Mouse (Mus musculus) heart, embryonic 13.5 days (tissue): ENCODE results near the gene Znfx1. TPM values are rescaled to one million over a fixed set of nuclear protein-coding genes. Genes with fewer than 3 reads are reported as not detected.

Experiments
- ATAC-seq: fragments of 200-750 bp; cut with Nextera tagmentation; 2 replicates; pipeline ENCODE4 v1.8.0; 2017; ENCODE audit warnings: moderate TSS enrichment; ENCODE audit not compliant: insufficient number of reproducible peaks, low FRiP score, low TSS enrichment; ENCODE audit errors: extremely low read depth
- H3K27ac ChIP-seq: fragments of 300-500 bp; sonication (generic); replicated peaks from 2 replicates; pipeline ENCODE4 v1.5.1; 2015; ENCODE audit warnings: moderate library complexity, mild to moderate bottlenecking, inconsistent platforms
- H3K27me3 ChIP-seq: fragments of 300-500 bp; sonication (generic); replicated peaks from 2 replicates; pipeline ENCODE4 v1.6.1; 2015; ENCODE audit warnings: mild to moderate bottlenecking, inconsistent platforms
- H3K36me3 ChIP-seq: fragments of 300-500 bp; sonication (generic); 2 replicates; pipeline ENCODE4 v1.6.1; 2015; ENCODE audit warnings: mild to moderate bottlenecking, inconsistent platforms
- H3K4me1 ChIP-seq: fragments of 300-500 bp; sonication (generic); 2 replicates; pipeline ENCODE4 v1.6.1; 2015; ENCODE audit warnings: inconsistent platforms
- H3K4me2 ChIP-seq: fragments of 300-500 bp; sonication (generic); 2 replicates; pipeline ENCODE4 v1.6.1; 2015; ENCODE audit warnings: inconsistent platforms, mild to moderate bottlenecking, moderate library complexity
- H3K4me3 ChIP-seq: fragments of 300-500 bp; sonication (generic); 2 replicates; pipeline ENCODE4 v1.5.1; 2015; ENCODE audit warnings: moderate library complexity, mild to moderate bottlenecking, inconsistent platforms
- H3K9ac ChIP-seq: fragments of 300-500 bp; sonication (generic); 2 replicates; pipeline ENCODE4 v1.6.1; 2015; ENCODE audit warnings: inconsistent platforms, mild to moderate bottlenecking, moderate library complexity
- H3K9me3 ChIP-seq: fragments of 300-500 bp; sonication (generic); 2 replicates; pipeline ENCODE4 v1.6.1; 2016; ENCODE audit warnings: inconsistent platforms
- WGBS: fragments of 180-500 bp; shearing (Covaris S2); methylation state at CpG from one replicate; pipeline ENCODE4 v1.1.7; 2015; ENCODE audit warnings: mixed read lengths; 5-methylcytosine and 5-hydroxymethylcytosine counted together
- polyA plus RNA-seq: library from polyadenylated mRNA; unstranded; fragments of >200 nt; fragmentation: Nextera tagmentation; extraction: Ambion mirVana; gene quantifications from 2 replicates; pipeline ENCODE4 v1.2.1, GENCODE M21; 2015

Gene Znfx1
- polyA plus RNA-seq, 1 experiment from 2014 or later: 5.1 TPM

- H3K4me3 ChIP-seq: no peak overlapping the region; the same call in 1 of the 2 replicates
- peak overlapping the region; percentile 69 for H3K9ac ChIP-seq
- H3K36me3 ChIP-seq: peaks cover 54% of the 10 kb centered on the region
- H3K27ac ChIP-seq: no peak overlapping the region
- H3K4me2 ChIP-seq: peak overlapping the region; percentile 87; the same call in 1 of the 2 replicates
- no peaks in the 10 kb centered on the region for H3K9me3 ChIP-seq
- WGBS: 68% methylated on average over 12 of the region's 12 CpGs
- H3K4me1 ChIP-seq: peaks cover 34% of the 10 kb centered on the region
- H3K27me3 ChIP-seq: no peaks in the 10 kb centered on the region
- ATAC-seq: no peak
Measured at GRCm38 (mm10) chr2:167059960-167060359, 2.9 kb downstream of the Znfx1 start.

DNA sequence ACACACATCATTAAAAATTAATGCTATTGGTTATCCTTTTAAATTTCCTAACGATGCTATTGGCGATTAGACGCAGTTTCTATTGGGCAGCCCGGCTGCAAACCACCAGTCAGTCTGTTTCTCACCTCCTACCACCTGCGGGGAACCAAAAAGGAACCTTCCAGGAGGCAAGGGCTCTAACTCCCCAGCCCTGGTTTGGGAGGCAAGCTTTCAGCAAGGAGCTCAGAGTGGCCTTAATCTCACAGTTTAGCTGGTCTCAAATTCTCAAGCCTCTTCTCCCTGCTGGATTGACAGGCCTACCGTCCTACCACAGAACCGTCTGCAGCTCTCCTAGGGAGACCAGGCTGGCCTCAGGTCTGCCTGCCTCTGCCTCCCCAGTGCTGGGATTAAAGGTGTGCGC lies 3.3 kb downstream of the Znfx1 start:
- 56% methylated on average over 8 of the region's 8 CpGs for WGBS
- Histone ChIP-seq H3K27ac (no peak overlapping the region), H3K9me3 (no peaks in the 10 kb centered on the region), H3K9ac (peak overlapping the region; percentile 69; the same call in 1 of the 2 replicates), H3K36me3 (peaks cover 54% of the 10 kb centered on the region), H3K4me3 (no peak overlapping the region), H3K4me1 (peaks cover 30% of the 10 kb centered on the region), H3K27me3 (no peaks in the 10 kb centered on the region), H3K4me2 (0 out of 2 replicates have a peak overlapping the region, but pooled peaks have one; percentile 87)
- ATAC-seq: no peak

GRCm38 (mm10) chr2:167058814-167059387 lies 3.9 kb downstream of the Znfx1 start:
- H3K9ac ChIP-seq: no peak overlapping the region

GRCm38 (mm10) chr2:167058201-167058600 lies 4.6 kb downstream of the Znfx1 start:
- H3K27me3 ChIP-seq: no peaks in the 10 kb centered on the region
- H3K27ac ChIP-seq: peak overlapping the region; percentile 32; the same call in 1 of the 2 replicates
- H3K4me2 ChIP-seq: no peak overlapping the region
- 55% methylated on average over 3 of the region's 3 CpGs for WGBS
- H3K9ac ChIP-seq: no peak overlapping the region
- no peak for ATAC-seq
- peaks cover 40% of the 10 kb centered on the region for H3K4me1 ChIP-seq
- peaks cover 65% of the 10 kb centered on the region for H3K36me3 ChIP-seq
- H3K4me3 ChIP-seq: no peak overlapping the region
- no peaks in the 10 kb centered on the region for H3K9me3 ChIP-seq

More at GRCm38 (mm10) chr2:167058814-167059387, 3.9 kb downstream of the Znfx1 start:
- 68% methylated on average over 3 of the region's 3 CpGs for WGBS
- peaks cover 33% of the 10 kb centered on the region for H3K4me1 ChIP-seq
- no peaks in the 10 kb centered on the region for H3K9me3 ChIP-seq
- peak overlapping the region; percentile 32; the same call in 1 of the 2 replicates for H3K27ac ChIP-seq
- H3K4me3 ChIP-seq: no peak overlapping the region
- peaks cover 58% of the 10 kb centered on the region for H3K36me3 ChIP-seq
- ATAC-seq: no peak
- no peak overlapping the region; the same call in 1 of the 2 replicates for H3K4me2 ChIP-seq
- no peaks in the 10 kb centered on the region for H3K27me3 ChIP-seq

- no peak overlapping the region for H3K27ac ChIP-seq
- no peak for ATAC-seq
- no peak overlapping the region for H3K4me3 ChIP-seq
- no peak overlapping the region for H3K4me2 ChIP-seq
- no peaks in the 10 kb centered on the region for H3K27me3 ChIP-seq
- peaks cover 44% of the 10 kb centered on the region for H3K4me1 ChIP-seq
- no peaks in the 10 kb centered on the region for H3K9me3 ChIP-seq
- no peak overlapping the region for H3K9ac ChIP-seq
- 85% methylated on average over 5 of the region's 5 CpGs for WGBS
- peaks cover 72% of the 10 kb centered on the region for H3K36me3 ChIP-seq
Measured at GRCm38 (mm10) chr2:167056942-167057323, 5.9 kb downstream of the Znfx1 start.

DNA sequence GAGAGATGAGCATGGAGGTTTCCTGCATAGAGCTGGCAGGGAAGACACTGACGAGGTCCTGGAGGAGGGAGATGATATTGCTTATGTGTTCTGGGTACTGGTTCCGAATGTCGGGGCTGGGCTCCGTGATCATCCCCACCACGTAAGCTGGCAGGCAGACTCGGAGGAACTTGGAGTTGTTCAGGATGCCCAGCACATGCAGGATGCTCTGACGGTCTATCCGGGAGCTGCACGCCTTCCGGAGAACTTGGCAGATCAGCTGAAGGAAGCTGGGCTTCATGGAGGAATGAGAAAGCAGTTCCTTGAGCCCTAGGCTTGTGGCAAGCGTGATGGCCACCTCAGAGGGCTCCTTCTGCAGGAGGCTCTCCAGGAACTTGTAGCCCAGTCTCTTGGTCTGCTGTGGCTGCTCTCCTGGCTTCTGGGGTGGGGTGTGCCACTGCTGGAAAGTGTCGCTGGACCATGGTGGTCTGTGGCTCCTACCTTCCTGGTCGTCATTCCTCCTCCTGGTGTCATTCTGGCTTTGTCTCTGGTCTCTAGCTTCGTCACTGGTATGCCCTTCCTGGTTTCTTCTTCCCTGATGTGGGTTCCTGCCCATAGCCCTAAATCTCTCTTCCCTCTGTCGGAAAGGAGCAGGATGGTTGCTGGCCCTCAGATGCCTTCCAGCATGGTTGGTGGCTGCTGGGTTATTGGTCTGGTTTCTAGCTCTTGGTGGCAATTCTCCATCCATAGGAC lies 6.4 kb downstream of the Znfx1 start:
- Histone ChIP-seq H3K4me2 (no peak overlapping the region), H3K27ac (no peak overlapping the region), H3K9me3 (no peaks in the 10 kb centered on the region), H3K9ac (no peak overlapping the region), H3K36me3 (peaks cover 78% of the 10 kb centered on the region), H3K4me1 (peaks cover 38% of the 10 kb centered on the region), H3K27me3 (no peaks in the 10 kb centered on the region), H3K4me3 (no peak overlapping the region)
- WGBS: 91% methylated on average over 15 of the region's 15 CpGs
- ATAC-seq: no peak

DNA sequence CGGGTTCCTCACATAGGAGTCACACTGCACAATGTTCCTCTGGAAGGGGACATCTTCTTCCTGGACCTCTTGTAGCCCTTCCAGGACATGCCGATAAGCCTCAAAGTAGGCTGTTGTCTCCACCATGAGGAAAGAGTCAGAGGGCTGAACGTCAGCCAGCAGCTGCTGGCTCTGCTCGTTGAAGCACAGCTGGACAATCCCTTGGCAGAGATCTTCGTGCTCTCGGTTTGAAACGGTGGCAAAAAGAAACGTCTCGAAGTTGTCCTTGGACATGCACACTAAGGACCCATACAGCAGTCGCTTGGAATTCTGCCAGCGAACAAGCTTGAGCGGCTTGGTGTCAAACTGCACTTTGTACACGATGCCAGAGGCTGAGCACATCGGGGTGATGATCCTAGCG lies 7.4 kb downstream of the Znfx1 start:
- no peak for ATAC-seq
- 83% methylated on average over 15 of the region's 15 CpGs for WGBS

DNA sequence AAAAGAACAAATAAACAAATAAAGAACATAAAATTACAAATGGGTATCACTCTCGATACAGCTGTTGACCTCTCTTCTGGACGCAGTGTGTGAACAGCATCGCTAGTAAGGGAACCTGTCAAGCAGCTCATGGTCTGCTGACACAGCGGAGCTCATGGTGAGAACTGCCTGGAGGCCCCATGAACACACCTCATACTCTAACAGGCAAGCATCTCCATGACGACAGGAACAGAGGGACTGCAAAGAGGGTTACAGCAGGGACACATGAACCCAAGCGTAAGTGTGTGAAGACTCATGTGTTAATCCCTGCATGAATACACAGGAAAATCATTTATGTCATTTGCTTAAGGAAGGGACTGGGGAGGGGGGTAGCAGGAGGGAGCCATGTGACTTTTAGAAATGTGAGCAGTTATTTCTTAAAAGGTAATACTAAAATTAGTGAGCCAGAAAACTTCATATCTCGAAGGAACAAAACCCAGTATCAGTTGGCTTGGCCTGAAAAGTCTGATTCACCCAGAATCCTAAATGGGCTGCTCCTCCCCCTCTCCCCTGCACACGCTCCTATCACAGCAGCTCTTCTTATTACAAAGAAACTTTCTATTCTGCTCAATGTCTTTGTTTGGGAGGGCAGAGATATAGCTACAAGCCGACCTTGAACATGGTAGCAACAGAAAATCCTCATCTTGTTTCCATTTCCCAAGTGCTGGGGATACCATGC lies 9.5 kb downstream of the Znfx1 start:
- 66% methylated on average over 9 of the region's 9 CpGs for WGBS
- Histone ChIP-seq H3K4me3 (no peak overlapping the region), H3K9ac (peak overlapping the region; percentile 47; the same call in 1 of the 2 replicates), H3K36me3 (peaks cover 84% of the 10 kb centered on the region), H3K4me1 (peaks cover 27% of the 10 kb centered on the region), H3K9me3 (no peaks in the 10 kb centered on the region), H3K27me3 (no peaks in the 10 kb centered on the region), H3K27ac (peak overlapping the region; percentile 48; the same call in 1 of the 2 replicates), H3K4me2 (0 out of 2 replicates have a peak overlapping the region, but pooled peaks have one; percentile 9)
- no peak for ATAC-seq

More for the DNA sequence above, 7.4 kb downstream of the Znfx1 start:
- no peaks in the 10 kb centered on the region for H3K27me3 ChIP-seq
- no peak overlapping the region for H3K4me2 ChIP-seq
- H3K4me3 ChIP-seq: no peak overlapping the region
- H3K4me1 ChIP-seq: peaks cover 30% of the 10 kb centered on the region
- peak overlapping the region; percentile 37; the same call in 1 of the 2 replicates for H3K9ac ChIP-seq
- peaks cover 82% of the 10 kb centered on the region for H3K36me3 ChIP-seq
- no peaks in the 10 kb centered on the region for H3K9me3 ChIP-seq
- H3K27ac ChIP-seq: no peak overlapping the region

GRCm38 (mm10) chr2:167048698-167049358 lies 14.0 kb downstream of the Znfx1 start:
- ATAC-seq: no peak
- Histone ChIP-seq H3K9me3 (no peaks in the 10 kb centered on the region), H3K4me1 (peaks cover 30% of the 10 kb centered on the region), H3K27me3 (no peaks in the 10 kb centered on the region), H3K4me3 (no peak overlapping the region), H3K27ac (peak overlapping the region; percentile 87), H3K4me2 (peak overlapping the region; percentile 20; the same call in 1 of the 2 replicates), H3K36me3 (peaks cover 82% of the 10 kb centered on the region), H3K9ac (peak overlapping the region; percentile 58; the same call in 1 of the 2 replicates)
- WGBS: 55% methylated on average over 8 of the region's 8 CpGs

DNA sequence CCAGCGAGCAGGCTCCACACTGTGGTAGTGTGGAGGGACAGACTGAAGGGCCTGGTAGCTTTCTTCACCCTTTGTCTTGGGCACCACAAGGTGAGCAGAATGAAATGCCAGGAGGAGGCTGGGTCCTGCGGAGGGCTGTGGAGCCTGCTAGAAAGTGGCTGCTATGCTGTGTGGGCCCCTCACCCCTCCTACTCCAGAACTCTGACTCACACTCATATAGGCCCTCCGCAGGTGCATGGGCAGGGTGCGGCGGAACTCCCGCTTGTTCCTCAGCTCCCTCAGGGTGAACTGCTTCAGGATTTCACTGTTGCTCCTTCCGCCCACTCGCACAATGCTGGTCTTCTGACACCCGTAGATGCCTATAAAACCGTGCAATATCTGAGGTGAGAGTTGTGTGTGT lies 14.6 kb downstream of the Znfx1 start:
- WGBS: 84% methylated on average over 10 of the region's 10 CpGs
- H3K27ac ChIP-seq: peak overlapping the region; percentile 87
- peak overlapping the region; percentile 58; the same call in 1 of the 2 replicates for H3K9ac ChIP-seq
- H3K27me3 ChIP-seq: no peaks in the 10 kb centered on the region
- H3K4me3 ChIP-seq: no peak overlapping the region
- 0 out of 2 replicates have a peak overlapping the region, but pooled peaks have one; percentile 20 for H3K4me2 ChIP-seq
- peaks cover 29% of the 10 kb centered on the region for H3K4me1 ChIP-seq
- H3K36me3 ChIP-seq: peaks cover 82% of the 10 kb centered on the region
- no peak for ATAC-seq
- no peaks in the 10 kb centered on the region for H3K9me3 ChIP-seq
